Mouse (Mus musculus) olfactory bulb, adult 2 months (tissue): Measurements from ENCODE around the gene Hp1bp3.

Source experiments
- CTCF ChIP-seq: fragments of 200-500 bp; IDR thresholded peaks from 2 replicates; pipeline ENCODE4 v1.5.1; 2012; ENCODE audit warnings: low read depth, mild to moderate bottlenecking, low read length, moderate library complexity; ENCODE audit not compliant: insufficient read depth
- POLR2A ChIP-seq: fragments of 200-500 bp; IDR thresholded peaks from 2 replicates; pipeline ENCODE4 v1.6.1; 2012; ENCODE audit warnings: mild to moderate bottlenecking, low read depth, low read length, moderate library complexity; ENCODE audit not compliant: insufficient read depth

DNA sequence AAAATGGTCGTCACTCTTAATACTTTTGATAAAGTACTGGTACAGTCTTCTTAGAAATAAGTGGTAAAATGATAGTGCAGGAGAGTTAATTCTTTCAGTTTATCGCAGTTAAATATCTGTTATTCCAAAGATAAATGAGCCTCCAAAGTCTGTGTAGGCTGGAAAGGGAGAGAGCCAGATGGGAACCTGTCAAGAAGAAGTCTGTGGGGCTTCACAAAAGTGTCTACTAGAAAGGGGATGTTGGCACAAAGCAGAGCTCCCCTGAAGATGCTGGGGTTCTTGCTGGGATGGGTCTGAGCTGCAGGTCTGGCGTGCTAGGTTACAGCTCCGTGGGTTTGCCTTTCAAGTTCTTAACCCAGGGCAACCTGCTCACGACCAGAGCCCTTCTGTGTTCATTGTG lies 23.5 kb upstream of the Hp1bp3 start:
- TF ChIP-seq CTCF = no peak
- no peak for TF ChIP-seq POLR2A
